Comparison of ENCODE assay signal across 9 mouse cellular contexts in the genomic region with DNA sequence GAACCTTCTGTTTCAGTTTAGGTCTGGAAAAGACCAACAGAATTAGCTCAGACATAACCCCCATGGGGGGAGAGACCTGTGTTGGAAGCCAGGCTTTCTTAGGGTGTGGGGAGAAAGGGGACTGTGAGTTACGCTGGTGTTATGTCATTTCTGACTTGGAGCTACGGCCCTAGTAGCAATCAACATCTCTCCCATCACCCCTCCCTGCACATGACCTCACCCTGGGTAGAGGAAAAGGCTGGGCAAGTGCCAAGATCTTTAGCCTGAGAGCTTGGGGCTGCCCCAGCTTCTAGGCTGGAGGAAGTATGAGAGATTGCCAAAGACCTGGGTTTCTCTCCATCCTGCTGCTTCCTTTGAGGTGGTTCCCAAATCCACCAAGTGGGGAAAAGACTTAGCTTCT. TPM values are rescaled to one million over a fixed set of nuclear protein-coding genes. Genes with fewer than 3 reads are reported as not detected.
DNase-seq lines count a peak whose midpoint lies in the region; ATAC-seq and TF ChIP-seq lines count a peak whose summit lies in the region.
"Had no signal": no experiment of that assay in that cellular context is flagged by ENCODE, and none has a peak within 500 bp of the region (broad histone marks: within the 10 kb centered on the region; RNA-seq: fewer than 3 reads in every experiment).

No protein-coding gene starts in this region.

- DNase-seq in CD4-positive helper T cell, adult 2 months (ENCODE audit: low read depth, low spot score), result peak; percentile 39
- peak; percentile 68 for DNase-seq in NIH3T3 (ENCODE audit: low read depth)
- DNase-seq in fibroblast of lung, adult 2 months (ENCODE audit: low read depth), result peak; percentile 33
- DNase-seq in lung, embryonic 14.5 days, result peak; percentile 48
- no peak for DNase-seq in testis, postnatal 10 days (ENCODE audit: low spot score)
- no peak for DNase-seq in left cerebral cortex, postnatal 36 days (ENCODE audit: low spot score in 2 of 2)
- no peak for DNase-seq in spleen, adult 18-20 months

- H3K27ac ChIP-seq in lung, embryonic 14.5 days (ENCODE audit: low read depth), result no peak overlapping the region
- H3K27ac ChIP-seq: forebrain, embryonic 12.5 days had no signal

- H3K27me3 ChIP-seq in lung, embryonic 14.5 days (ENCODE audit: insufficient read depth, low read length), result no peaks in the 10 kb centered on the region
- H3K27me3 ChIP-seq: forebrain, embryonic 12.5 days had no signal

- no peak for TF ChIP-seq CTCF in lung, embryonic 14.5 days (IDR thresholded peaks at IDR 0.05; ENCODE audit: low read depth)

- no peaks in the 10 kb centered on the region for H3K36me3 ChIP-seq in lung, embryonic 14.5 days (ENCODE audit: insufficient read depth)
- H3K36me3 ChIP-seq: forebrain, embryonic 12.5 days had no signal

- 36% methylated on average over 2 of the region's 2 CpGs for WGBS in lung, embryonic 14.5 days

- no peak overlapping the region for H3K9ac ChIP-seq in lung, embryonic 14.5 days
- H3K9ac ChIP-seq: forebrain, embryonic 12.5 days had no signal

- no peak overlapping the region for H3K4me3 ChIP-seq in lung, embryonic 14.5 days (ENCODE audit: low read depth, low read length)
- H3K4me3 ChIP-seq: forebrain, embryonic 12.5 days had no signal

- intact Hi-C loops in left cerebral cortex, postnatal 36 days (cut with DNase I), result no loop called here

- ATAC-seq in lung, embryonic 14.5 days (ENCODE audit: insufficient read depth), result no peak

- no peaks in the 10 kb centered on the region for H3K4me1 ChIP-seq in lung, embryonic 14.5 days (ENCODE audit: insufficient read depth)
- H3K4me1 ChIP-seq: forebrain, embryonic 12.5 days had no signal

- H3K9me3 ChIP-seq in lung, embryonic 14.5 days (ENCODE audit: low read depth, low read length), result no peaks in the 10 kb centered on the region
- H3K9me3 ChIP-seq: forebrain, embryonic 12.5 days had no signal

- no peak overlapping the region for H3K4me2 ChIP-seq in lung, embryonic 14.5 days
- H3K4me2 ChIP-seq: forebrain, embryonic 12.5 days had no signal

RNA-seq across cellular contexts. Expression of gene Csf2, which starts 12.5 kb away (rescaled TPM):
- 0.24 and 0.32 TPM in 2 replicates for polyA plus RNA-seq in lung, embryonic 14.5 days (2014; fragmentation: Nextera tagmentation; extraction: Ambion mirVana)
- total RNA-seq in left cerebral cortex, postnatal 36 days (2021), result not detected
- polyA plus RNA-seq: forebrain, embryonic 12.5 days; liver, embryonic 16.5 days had no signal

RNA-seq across cellular contexts. Expression of gene Il3, which starts 30.1 kb away (rescaled TPM):
- polyA plus RNA-seq in lung, embryonic 14.5 days (2014; fragmentation: Nextera tagmentation; extraction: Ambion mirVana), result not detected in 2 replicates
- not detected for total RNA-seq in left cerebral cortex, postnatal 36 days (2021)
- polyA plus RNA-seq: forebrain, embryonic 12.5 days; liver, embryonic 16.5 days had no signal

Comparison
In these comparisons a context has a peak if more than half of its experiments do, and no peak if none do; other contexts are left out.
1. DNase-seq: peak in CD4-positive helper T cell, adult 2 months (single experiment), NIH3T3 (single experiment), fibroblast of lung, adult 2 months (single experiment) and lung, embryonic 14.5 days (single experiment); none in testis, postnatal 10 days (single experiment), left cerebral cortex, postnatal 36 days (0 of 2) and spleen, adult 18-20 months (0 of 2).